Comparison of ENCODE assay signal across 8 mouse cellular contexts in genomic region chr4:98108676-98109016, GRCm38 (mm10).
A peak's percentile ranks its signal among the peaks of the same experiment; 100 is the strongest.
DNase-seq lines count a peak whose midpoint lies in the region; ATAC-seq lines count a peak whose summit lies in the region.

No protein-coding gene starts in this region.

- H3K27ac ChIP-seq in kidney, embryonic 14.5 days (ENCODE audit: low read depth, low read length): peak overlapping the region; percentile 76

- peak; percentile 78 for ATAC-seq in kidney, embryonic 14.5 days (ENCODE audit: low FRiP score, low TSS enrichment)

- no peaks in the 10 kb centered on the region for H3K36me3 ChIP-seq in kidney, embryonic 14.5 days (ENCODE audit: control insufficient read depth, insufficient read depth, low read length)

- peak overlapping the region; percentile 19 for H3K4me2 ChIP-seq in kidney, embryonic 14.5 days (replicated peaks; ENCODE audit: low read depth, low read length)

- WGBS in kidney, embryonic 14.5 days: 9% methylated on average over 4 of the region's 4 CpGs

- no peak overlapping the region for H3K4me3 ChIP-seq in kidney, embryonic 14.5 days (ENCODE audit: low read length)

- H3K9ac ChIP-seq in kidney, embryonic 14.5 days (ENCODE audit: low read depth, low read length): no peak overlapping the region

- peaks cover 42% of the 10 kb centered on the region for H3K4me1 ChIP-seq in kidney, embryonic 14.5 days (ENCODE audit: control insufficient read depth, insufficient read depth, low read length)

- no peaks in the 10 kb centered on the region for H3K9me3 ChIP-seq in kidney, embryonic 14.5 days (ENCODE audit: control insufficient read depth, low read length)

- no peak for DNase-seq in kidney, postnatal 14 days
- peak; percentile 88 for DNase-seq in embryo, embryonic 10 days (ENCODE audit: low spot score)
- DNase-seq in heart, postnatal 4 days: peak; percentile 39
- peak; percentile 58 for DNase-seq in lung, postnatal 36 days
- no peak for DNase-seq in natural killer cell, adult 2 months (ENCODE audit: low spot score in 2 of 2)
- DNase-seq in frontal cortex, postnatal 25 days (ENCODE audit: low spot score in 2 of 2): no peak
- DNase-seq in gastrocnemius, adult 8-10 months (ENCODE audit: low spot score in 2 of 2): no peak

- no peaks in the 10 kb centered on the region for H3K27me3 ChIP-seq in kidney, embryonic 14.5 days (ENCODE audit: control insufficient read depth, insufficient read depth, low read length)

Comparison
In these comparisons a context has a peak if more than half of its experiments do, and no peak if none do; other contexts are left out.
1. DNase-seq: peak in embryo, embryonic 10 days (single experiment), heart, postnatal 4 days (single experiment) and lung, postnatal 36 days (single experiment); none in kidney, postnatal 14 days (single experiment), natural killer cell, adult 2 months (0 of 2), frontal cortex, postnatal 25 days (0 of 2) and gastrocnemius, adult 8-10 months (0 of 2).